Mouse (Mus musculus): ENCODE measurements around the gene Rnf130.

Gene Rnf130

GRCm38 (mm10) chr11:50138206-50138822 is 113.2 kb downstream of the Rnf130 start:
- no peak for DNase-seq (ENCODE audit: low read depth, low spot score)

DNA sequence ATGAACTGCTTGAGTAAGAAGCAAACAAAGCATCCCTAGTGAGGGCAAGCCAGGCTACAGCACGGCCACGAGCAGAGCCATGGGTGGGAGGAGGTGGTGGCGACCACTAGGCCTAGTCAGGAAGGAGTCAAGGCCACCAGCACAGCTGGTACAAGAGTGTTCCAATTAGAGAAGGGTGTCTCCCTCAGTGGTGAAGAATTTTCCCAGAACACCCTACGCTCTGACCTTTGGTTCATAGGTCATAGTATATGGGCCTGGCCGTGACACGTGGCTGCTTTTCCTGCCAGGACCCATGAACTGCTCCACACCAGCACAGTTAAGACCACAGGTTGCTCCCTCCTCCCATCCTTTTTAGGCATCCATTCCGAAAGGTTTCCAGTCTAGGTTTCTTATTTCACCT is 114.4 kb downstream of the Rnf130 start:
- no peak for DNase-seq (ENCODE audit: low read depth, low spot score)

DNA sequence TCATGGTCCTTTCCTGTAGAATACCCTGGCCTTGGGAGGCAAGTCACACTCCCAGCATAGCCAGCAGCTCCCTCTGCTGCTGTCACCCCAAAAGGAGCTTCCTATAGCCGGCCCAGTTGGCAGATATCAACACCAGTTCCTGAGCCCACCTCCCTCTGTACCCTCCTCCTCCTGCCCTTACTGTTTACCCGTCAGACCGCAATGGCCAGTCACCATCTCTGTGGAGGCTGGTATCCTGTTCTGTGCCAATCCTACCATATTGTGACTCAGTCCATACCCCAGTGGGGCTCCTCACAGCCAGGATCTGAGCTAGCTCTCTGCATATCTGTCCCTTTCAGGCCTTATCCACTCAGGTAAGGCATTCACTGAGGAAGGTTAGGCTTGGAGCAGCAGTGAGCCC is 120.4 kb downstream of the Rnf130 start:
- no peak for DNase-seq (ENCODE audit: low read depth, low spot score)

GRCm38 (mm10) chr11:50146121-50146520 is 121.0 kb downstream of the Rnf130 start:
- DNase-seq (ENCODE audit: low read depth, low spot score): no peak

DNA sequence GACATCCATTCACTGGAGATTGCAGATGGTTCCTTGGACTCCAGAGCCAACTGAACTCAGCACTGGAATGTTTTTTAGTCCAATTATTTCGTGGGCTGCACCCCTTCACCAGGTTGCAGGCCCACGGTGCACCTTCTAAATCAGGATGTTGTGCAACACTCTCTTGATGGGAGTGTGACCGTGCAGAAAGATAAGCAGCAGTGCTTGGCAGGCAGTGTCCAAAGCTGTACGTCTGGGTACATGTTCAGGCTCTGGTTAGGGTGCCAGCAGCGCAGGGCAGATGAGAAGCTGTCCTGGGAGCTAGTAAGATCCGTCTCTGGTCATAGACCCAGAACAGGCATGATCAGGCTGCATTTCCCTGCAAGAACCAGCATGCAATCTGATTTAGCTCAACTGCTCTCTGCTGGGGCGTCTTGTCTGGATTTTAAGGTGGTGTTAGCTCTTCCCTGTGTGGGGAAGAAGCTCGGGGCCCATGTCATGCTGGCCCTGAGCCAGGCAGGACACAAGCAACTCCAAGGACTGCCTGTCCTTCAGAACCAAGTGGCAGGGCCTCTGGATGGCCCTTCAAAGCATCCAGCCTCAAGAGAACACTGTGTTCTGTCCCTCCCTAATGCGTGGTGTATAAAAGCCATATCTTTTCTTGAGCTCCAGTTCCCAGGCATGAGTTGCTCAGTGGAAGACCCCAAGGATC is 122.3 kb downstream of the Rnf130 start:
- DNase-seq (ENCODE audit: low read depth, low spot score): no peak

DNA sequence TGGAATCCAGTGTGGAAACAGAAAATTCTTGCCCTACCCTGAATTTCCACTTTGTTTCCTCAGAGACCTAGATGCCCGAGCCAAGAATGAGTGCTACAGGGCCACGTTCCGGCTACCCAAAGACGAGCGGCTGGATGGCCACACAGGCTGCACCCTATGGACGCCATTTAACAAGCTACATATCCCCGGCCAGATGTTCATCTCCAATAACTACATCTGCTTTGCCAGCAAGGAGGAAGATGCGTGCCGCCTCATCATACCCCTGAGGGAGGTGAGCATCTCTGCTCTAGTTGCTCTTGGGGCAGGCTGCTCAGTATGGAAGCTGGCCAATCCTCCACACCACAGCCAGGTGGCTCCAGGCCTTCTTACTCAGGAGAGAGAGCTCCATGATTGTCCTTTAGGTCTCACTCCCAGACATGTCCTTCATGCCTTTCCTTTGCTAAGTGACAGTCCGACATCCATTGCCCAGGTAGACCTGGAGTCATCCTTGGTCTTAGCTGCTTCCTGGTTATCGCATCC is 122.9 kb downstream of the Rnf130 start:
- DNase-seq (ENCODE audit: low read depth, low spot score): no peak

GRCm38 (mm10) chr11:50149200-50149599 is 124.1 kb downstream of the Rnf130 start:
- no peak for DNase-seq (ENCODE audit: low read depth, low spot score)

DNA sequence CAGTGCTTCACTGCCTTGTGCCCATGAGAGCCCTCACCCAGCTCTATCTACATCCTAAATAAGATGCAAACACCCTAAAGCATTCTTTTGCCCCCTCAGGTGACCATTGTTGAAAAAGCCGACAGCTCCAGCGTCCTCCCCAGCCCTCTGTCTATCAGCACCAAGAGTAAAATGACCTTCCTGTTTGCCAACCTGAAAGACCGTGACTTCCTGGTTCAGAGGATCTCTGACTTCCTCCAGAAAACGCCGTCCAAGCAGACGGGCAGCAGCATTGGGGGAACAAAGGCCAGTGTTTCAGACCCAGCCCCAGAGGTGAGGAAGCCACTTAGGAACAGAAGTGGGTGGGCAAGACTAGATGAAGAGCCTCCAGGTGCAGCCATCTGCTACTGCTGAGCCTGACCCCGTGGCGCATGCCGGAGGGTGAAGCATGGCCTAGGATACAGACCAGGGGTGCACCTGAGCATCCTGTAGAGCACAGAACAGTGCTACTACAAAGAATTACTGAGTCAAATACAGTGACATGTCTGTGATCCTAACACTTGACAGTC is 124.5 kb downstream of the Rnf130 start:
- DNase-seq (ENCODE audit: low read depth, low spot score): no peak

- no peak for DNase-seq (ENCODE audit: low read depth, low spot score)
Observed at GRCm38 (mm10) chr11:50151374-50151773, 126.2 kb downstream of the Rnf130 start.

GRCm38 (mm10) chr11:50154166-50154565 is 129.0 kb downstream of the Rnf130 start:
- no peak for DNase-seq (ENCODE audit: low read depth, low spot score)

Data from c-Kit-negative CD71-positive TER-119-positive erythroid progenitor cells, embryonic 14.5 days (primary cell).